8 mouse cellular contexts compared by ENCODE assay signal in genomic region chr14:105232421-105232820, GRCm38 (mm10). TPM values are rescaled to one million over a fixed set of nuclear protein-coding genes. Genes with fewer than 3 reads are reported as not detected.
DNase-seq lines count a peak whose midpoint lies in the region; TF ChIP-seq lines count a peak whose summit lies in the region.
"Had no signal": no experiment of that assay in that cellular context is flagged by ENCODE, and none has a peak within 500 bp of the region (broad histone marks: within the 10 kb centered on the region; RNA-seq: fewer than 3 reads in every experiment).

No protein-coding gene starts in this region.

- peak; percentile 34 for DNase-seq in left cerebral cortex, adult 11 months (ENCODE audit: low spot score)
- no peak for DNase-seq in left cerebral cortex, postnatal 4 days
- peak; percentile 69 for DNase-seq in MEL (ENCODE audit: low read depth, low spot score)
- DNase-seq in brain, adult 2 months (ENCODE audit: low read depth, low spot score), result peak; percentile 83
- peak; percentile 79 for DNase-seq in induced T-regulatory cell, adult 2 months (ENCODE audit: low read depth)
- DNase-seq in lung, adult 2 months, result peak; percentile 6
- DNase-seq in thymus, adult 2 months, result peak; percentile 27

- TF ChIP-seq EP300 in MEL (IDR thresholded peaks at IDR 0.05; ENCODE audit: low read depth in 1 of 2, low read length in 2 of 2), result no peak

- H3K9me3 ChIP-seq in MEL (replicated peaks; ENCODE audit: insufficient read depth, low read length), result no peaks in the 10 kb centered on the region
- H3K9me3 ChIP-seq: hindbrain, embryonic 15.5 days had no signal

- H3K79me2 ChIP-seq in MEL (ENCODE audit: control insufficient read depth, insufficient read depth, low read length, poor library complexity), result no peaks in the 10 kb centered on the region

- peak; percentile 27 to 66 (median 63) for TF ChIP-seq CTCF in MEL (IDR thresholded peaks at IDR 0.05 in 2 of 3, conservative IDR thresholded peaks at IDR 0.05 in 1 of 3; ENCODE audit: control insufficient read depth in 1 of 3, insufficient read depth in 1 of 3, low read depth in 2 of 3, low read length in 3 of 3, poor library complexity in 1 of 3, severe bottlenecking in 1 of 3)
- TF ChIP-seq CTCF in lung, adult 2 months (IDR thresholded peaks at IDR 0.05; ENCODE audit: insufficient read depth, low read length), result peak; percentile 73
- TF ChIP-seq CTCF in thymus, adult 2 months (IDR thresholded peaks at IDR 0.05; ENCODE audit: borderline replicate concordance, control insufficient read depth, extremely low read depth, insufficient read depth, low read length, poor library complexity), result no peak

- no peak for TF ChIP-seq POLR2A in MEL (IDR thresholded peaks at IDR 0.05; ENCODE audit: control insufficient read depth in 1 of 2, insufficient read depth in 1 of 2, low read depth in 1 of 2, low read length in 2 of 2, poor library complexity in 1 of 2)
- no peak for TF ChIP-seq POLR2A in lung, adult 2 months (IDR thresholded peaks at IDR 0.05; ENCODE audit: borderline replicate concordance, extremely low read depth, low read depth, low read length)
- no peak for TF ChIP-seq POLR2A in thymus, adult 2 months (IDR thresholded peaks at IDR 0.05; ENCODE audit: control insufficient read depth, extremely low read depth, insufficient read depth, low read length, poor library complexity)

- no peak overlapping the region for H3K27ac ChIP-seq in MEL (ENCODE audit: control insufficient read depth, low read depth, low read length)
- no peak overlapping the region for H3K27ac ChIP-seq in thymus, adult 2 months (ENCODE audit: control insufficient read depth, insufficient read depth, low read length)
- H3K27ac ChIP-seq: hindbrain, embryonic 15.5 days had no signal

- H3K27me3 ChIP-seq in MEL (ENCODE audit: control insufficient read depth in 1 of 2, insufficient read depth in 2 of 2, low read length in 2 of 2), result no peaks in the 10 kb centered on the region
- H3K27me3 ChIP-seq in thymus, adult 2 months (ENCODE audit: control insufficient read depth, insufficient read depth, low read length), result no peaks in the 10 kb centered on the region
- H3K27me3 ChIP-seq: hindbrain, embryonic 15.5 days had no signal

- intact Hi-C loops in left cerebral cortex, postnatal 4 days (cut with DNase I), result no loop called here

- H3K4me3 ChIP-seq in MEL (ENCODE audit: control insufficient read depth in 1 of 2, insufficient read depth in 1 of 2, low read depth in 2 of 2, low read length in 2 of 2), result no peak overlapping the region
- no peak overlapping the region for H3K4me3 ChIP-seq in lung, adult 2 months (replicated peaks; ENCODE audit: extremely low read depth, low read depth, low read length)
- no peak overlapping the region for H3K4me3 ChIP-seq in thymus, adult 2 months (ENCODE audit: control insufficient read depth, insufficient read depth, low read length)
- H3K4me3 ChIP-seq: hindbrain, embryonic 15.5 days had no signal

- H3K9ac ChIP-seq in MEL (ENCODE audit: control insufficient read depth, low read depth, low read length, poor library complexity, severe bottlenecking), result no peak overlapping the region
- H3K9ac ChIP-seq: hindbrain, embryonic 15.5 days had no signal

- H3K36me3 ChIP-seq in MEL (ENCODE audit: control insufficient read depth in 1 of 2, insufficient read depth in 2 of 2, low read length in 2 of 2), result no peaks in the 10 kb centered on the region
- H3K36me3 ChIP-seq in thymus, adult 2 months (ENCODE audit: control insufficient read depth, insufficient read depth, low read length), result no peaks in the 10 kb centered on the region
- H3K36me3 ChIP-seq: hindbrain, embryonic 15.5 days had no signal

- peak; percentile 50 for TF ChIP-seq RAD21 in MEL (IDR thresholded peaks at IDR 0.05; ENCODE audit: low read depth, low read length)

- 39% methylated on average over 6 of the region's 6 CpGs for WGBS in lung, adult 2 months
- WGBS in thymus, adult 2 months, result 35% methylated on average over 6 of the region's 6 CpGs

- H3K4me1 ChIP-seq in MEL (ENCODE audit: control insufficient read depth in 1 of 2, insufficient read depth in 2 of 2, low read length in 2 of 2), result peaks cover 0 to 2% of the 10 kb centered on the region in 2 experiments; a peak in 1 of 4 replicates
- no peaks in the 10 kb centered on the region for H3K4me1 ChIP-seq in lung, adult 2 months (ENCODE audit: control insufficient read depth, insufficient read depth, low read length)
- H3K4me1 ChIP-seq in thymus, adult 2 months (replicated peaks; ENCODE audit: control insufficient read depth, insufficient read depth, low read length), result no peaks in the 10 kb centered on the region; the same call in 1 of the 2 replicates
- H3K4me1 ChIP-seq: hindbrain, embryonic 15.5 days had no signal

TF ChIP-seq in MEL, 35 proteins besides CTCF, POLR2A, EP300 and RAD21:
- TF ChIP-seq CHD1 (IDR thresholded peaks at IDR 0.05; ENCODE audit: low read depth, low read length) (no peak), SMC3 (IDR thresholded peaks at IDR 0.05; ENCODE audit: low read depth, low read length) (peak; percentile 65), ZC3H11A (IDR thresholded peaks at IDR 0.05; ENCODE audit: low read depth, low read length) (0 out of 2 replicates have a peak, but pooled peaks have one; percentile 14)
TF ChIP-seq in MEL: peak in this region for 2.

RNA-seq across cellular contexts. Expression of gene Ndfip2, which starts 26.0 kb away (rescaled TPM):
- total RNA-seq in left cerebral cortex, postnatal 4 days (2021), result 10 to 100 TPM; 79.2 to 80.4 TPM
- total RNA-seq in MEL (2012; rRNA removed), result 13.7 and 16.6 TPM in 2 replicates
- 10 to 100 TPM in 1 of 2 experiments, not detected in 1; 26.3 TPM for polyA plus RNA-seq in MEL (2012; ENCODE audit: insufficient read depth in 1 of 2, insufficient read length in 2 of 2, low read depth in 1 of 2, low replicate concordance in 2 of 2, missing spikeins in 1 of 2)
- 42.9 and 43.0 TPM in 2 replicates for polyA plus RNA-seq in lung, adult 2 months (2012; rRNA removed)
- polyA plus RNA-seq in thymus, adult 2 months (2012; rRNA removed), result 57.7 and 59.2 TPM in 2 replicates

RNA-seq across cellular contexts. Expression of gene Rbm26, which starts 55.3 kb away (rescaled TPM):
- total RNA-seq in left cerebral cortex, postnatal 4 days (2021), result 10 to 100 TPM; 77.2 to 80.3 TPM
- total RNA-seq in MEL (2012; rRNA removed), result 27.2 and 27.7 TPM in 2 replicates
- polyA plus RNA-seq in MEL (2012; ENCODE audit: insufficient read depth in 1 of 2, insufficient read length in 2 of 2, low read depth in 1 of 2, low replicate concordance in 2 of 2, missing spikeins in 1 of 2), result 10 to 100 TPM; 47.8 to 55.9 TPM
- polyA plus RNA-seq in lung, adult 2 months (2012; rRNA removed), result 9.2 and 12.2 TPM in 2 replicates
- polyA plus RNA-seq in thymus, adult 2 months (2012; rRNA removed), result 27.3 and 30.4 TPM in 2 replicates
